Mouse (Mus musculus) forebrain, embryonic 11.5 days (tissue): Measurements from ENCODE around the gene Sirt7. TPM values are rescaled to one million over a fixed set of nuclear protein-coding genes. Genes with fewer than 3 reads are reported as not detected.

Experiments used
- ATAC-seq: fragments of 200-750 bp; cut with Nextera tagmentation; replicated peaks from 2 replicates; pipeline ENCODE4 v1.8.0; 2017; ENCODE audit warnings: moderate TSS enrichment; ENCODE audit not compliant: low FRiP score
- DNase-seq: peaks from one replicate; pipeline ENCODE4 v3.0.0-alpha.2; 2017; ENCODE audit warnings: low spot score
- H3K27ac ChIP-seq: fragments of 300-500 bp; sonication (generic); 2 replicates; pipeline ENCODE4 v1.5.1; 2014; ENCODE audit warnings: low read depth, low read length
- H3K27me3 ChIP-seq: fragments of 300-500 bp; sonication (generic); 2 replicates; pipeline ENCODE4 v1.6.1; 2014; ENCODE audit warnings: mild to moderate bottlenecking, low read length, mixed read lengths; ENCODE audit not compliant: control insufficient read depth, insufficient read depth
- H3K36me3 ChIP-seq: fragments of 300-500 bp; sonication (generic); 2 replicates; pipeline ENCODE4 v1.6.1; 2014; ENCODE audit warnings: mild to moderate bottlenecking, low read length, moderate library complexity, mixed read lengths; ENCODE audit not compliant: control insufficient read depth, insufficient read depth
- H3K4me1 ChIP-seq: fragments of 300-500 bp; sonication (generic); replicated peaks from 2 replicates; pipeline ENCODE4 v1.6.1; 2014; ENCODE audit warnings: low read length, mixed read lengths; ENCODE audit not compliant: control insufficient read depth, insufficient read depth
- H3K4me2 ChIP-seq: fragments of 300-500 bp; sonication (generic); 2 replicates; pipeline ENCODE4 v1.6.1; 2014; ENCODE audit warnings: low read depth, mild to moderate bottlenecking, low read length, moderate library complexity, mixed read lengths; ENCODE audit not compliant: severe bottlenecking
- H3K4me3 ChIP-seq: fragments of 300-500 bp; sonication (generic); 2 replicates; pipeline ENCODE4 v1.5.1; 2014; ENCODE audit warnings: low read depth, low read length
- H3K9ac ChIP-seq: fragments of 300-500 bp; sonication (generic); 2 replicates; pipeline ENCODE4 v1.6.1; 2014; ENCODE audit warnings: low read length
- H3K9me3 ChIP-seq: fragments of 300-500 bp; sonication (generic); 2 replicates; pipeline ENCODE4 v1.6.1; 2016; ENCODE audit warnings: low read length, mixed read lengths; ENCODE audit not compliant: control insufficient read depth
- WGBS: fragments of 180-500 bp; shearing (Covaris S2); extraction: QIAGEN DNeasy Blood & Tissue Kit; methylation state at CpG from one replicate; pipeline ENCODE4 v1.1.7; 2014; 5-methylcytosine and 5-hydroxymethylcytosine counted together
- polyA plus RNA-seq: library from polyadenylated mRNA; unstranded; fragments of >200 nt; fragmentation: Nextera tagmentation; extraction: Ambion mirVana; gene quantifications from 2 replicates; pipeline ENCODE4 v1.2.1, GENCODE M21; 2014

Sirt7 gene
- polyA plus RNA-seq, 1 experiment from 2014 or later = 41.1 TPM

DNA sequence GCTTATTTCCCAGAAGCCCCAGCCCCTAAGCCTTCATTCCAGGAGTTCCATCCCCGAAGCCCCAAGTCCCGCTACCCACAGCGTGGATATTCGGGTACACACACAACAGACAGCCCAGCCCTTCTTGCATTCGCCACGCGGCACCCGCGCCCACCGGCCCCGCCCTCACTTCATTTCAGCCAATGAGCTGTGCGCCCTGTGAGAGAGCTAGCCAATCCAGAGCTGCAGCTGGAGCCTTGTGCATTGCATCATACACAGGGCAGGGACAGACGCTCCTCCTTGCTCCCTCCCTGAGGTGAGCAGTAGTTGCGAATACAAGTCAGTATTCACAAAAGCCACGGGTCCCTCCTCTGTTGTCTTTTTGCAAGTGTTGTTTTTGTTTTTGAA lies 18.6 kb upstream of the Sirt7 start, which contains the start of gene Pycr1:
Pycr1 (minus strand) TSS at position 169 of the 387 bp plus-strand sequence.
- H3K4me2 ChIP-seq = peak within 1 kb of the TSS; percentile 78
- H3K9ac ChIP-seq = peak within 1 kb of the TSS; percentile 79
- WGBS = 0% methylated on average over 15 of the region's 15 CpGs
- H3K4me3 ChIP-seq = peak within 1 kb of the TSS; percentile 43
- no peaks in the 10 kb centered on the region for H3K36me3 ChIP-seq
- peaks cover 13% of the 10 kb centered on the region; the same call in 1 of the 2 replicates for H3K4me1 ChIP-seq
- peak; percentile 100 for ATAC-seq
- H3K27me3 ChIP-seq = no peaks in the 10 kb centered on the region
- no peaks in the 10 kb centered on the region for H3K9me3 ChIP-seq
- peak; percentile 96 for DNase-seq
- H3K27ac ChIP-seq = no peak within 1 kb of the TSS

DNA sequence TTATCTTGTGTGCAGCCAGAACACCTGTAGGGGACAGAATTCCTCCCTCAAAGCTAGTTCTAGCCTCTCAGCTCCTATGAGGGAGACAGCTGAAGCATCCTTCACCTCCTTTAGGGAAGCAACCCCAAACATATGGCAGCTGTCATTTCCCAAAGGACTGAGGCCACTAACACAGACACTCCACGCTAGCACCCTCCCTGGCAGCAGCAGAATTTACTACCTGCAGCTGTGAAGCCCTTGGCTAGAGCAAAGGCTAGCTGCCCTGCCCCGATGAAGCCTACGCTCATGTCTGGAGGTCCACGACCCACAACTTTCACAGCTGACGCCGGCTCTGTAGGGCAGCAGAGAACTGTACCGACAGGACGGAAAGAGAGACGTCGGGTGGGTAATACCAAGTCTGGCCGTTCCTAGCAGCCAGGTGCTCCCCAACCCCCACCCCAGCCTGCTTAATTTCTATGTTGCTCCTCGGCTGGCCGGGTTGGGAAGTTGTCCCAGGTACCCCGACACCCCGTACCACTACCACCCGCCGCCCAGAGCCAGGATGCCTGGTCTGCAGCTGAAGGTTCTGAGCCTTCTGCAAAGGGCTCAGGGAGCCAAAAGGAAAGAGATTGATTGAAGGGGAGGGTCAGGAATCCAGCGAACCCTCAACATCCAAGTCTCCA lies 18.0 kb upstream of the Sirt7 start:
- no peaks in the 10 kb centered on the region for H3K27me3 ChIP-seq
- H3K4me3 ChIP-seq = peak overlapping the region; percentile 43
- peak overlapping the region; percentile 79 for H3K9ac ChIP-seq
- H3K4me1 ChIP-seq = peaks cover 13% of the 10 kb centered on the region; the same call in 1 of the 2 replicates
- H3K36me3 ChIP-seq = no peaks in the 10 kb centered on the region
- DNase-seq (no peak), ATAC-seq (peak; percentile 52)
- WGBS = 4% methylated on average over 18 of the region's 18 CpGs
- H3K4me2 ChIP-seq = peak overlapping the region; percentile 78
- H3K9me3 ChIP-seq = no peaks in the 10 kb centered on the region
- H3K27ac ChIP-seq = no peak overlapping the region

DNA sequence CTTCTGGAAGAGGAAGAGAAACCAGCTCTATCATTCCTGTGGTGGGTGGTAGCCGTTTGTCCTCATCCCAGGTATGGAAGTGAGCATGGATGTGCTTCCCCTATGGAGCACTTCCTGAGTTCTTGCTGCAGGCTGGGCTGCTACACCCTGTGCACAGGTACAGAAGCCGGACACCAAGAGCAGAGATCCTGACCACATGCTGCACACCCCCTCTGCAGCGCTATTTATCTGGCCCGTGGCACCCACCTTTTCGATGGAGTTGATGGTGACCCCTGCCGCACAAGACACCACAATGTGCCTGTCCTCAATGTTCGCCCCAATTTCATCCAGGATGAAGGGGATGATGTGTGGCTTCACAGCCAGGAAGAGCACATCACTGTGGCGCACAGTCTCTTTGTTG lies 16.8 kb upstream of the Sirt7 start:
- H3K4me3 ChIP-seq = no peak overlapping the region
- ATAC-seq (no peak), DNase-seq (no peak)
- H3K36me3 ChIP-seq = no peaks in the 10 kb centered on the region
- 88% methylated on average over 8 of the region's 8 CpGs for WGBS
- no peak overlapping the region for H3K4me2 ChIP-seq
- H3K9me3 ChIP-seq = no peaks in the 10 kb centered on the region
- H3K4me1 ChIP-seq = peaks cover 10% of the 10 kb centered on the region; the same call in 1 of the 2 replicates
- H3K9ac ChIP-seq = peak overlapping the region; percentile 17
- H3K27me3 ChIP-seq = no peaks in the 10 kb centered on the region
- H3K27ac ChIP-seq = no peak overlapping the region

DNA sequence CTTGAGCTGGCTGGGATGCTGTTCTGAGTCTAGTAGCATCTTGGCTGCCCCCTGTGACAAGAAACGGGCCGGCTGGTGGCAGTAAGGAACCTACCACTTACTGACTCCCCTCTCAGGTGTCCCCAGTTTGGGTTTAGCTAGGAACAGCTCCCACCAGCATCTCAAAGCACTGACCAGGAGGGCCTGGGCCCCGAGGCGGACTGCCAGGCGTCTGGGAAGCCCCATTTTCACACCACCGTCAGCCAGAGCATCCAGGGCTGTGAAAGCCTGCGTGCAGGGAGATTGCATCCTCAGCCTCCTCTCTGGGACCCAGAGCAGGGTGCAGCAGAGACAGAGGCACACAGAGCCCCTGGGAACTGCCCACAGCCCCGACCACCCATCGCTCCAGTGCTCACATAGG lies 16.2 kb upstream of the Sirt7 start:
- DNase-seq = no peak
- Histone ChIP-seq H3K4me2 (no peak overlapping the region), H3K27ac (no peak overlapping the region), H3K4me3 (no peak overlapping the region), H3K4me1 (peaks cover 10% of the 10 kb centered on the region; the same call in 1 of the 2 replicates), H3K36me3 (no peaks in the 10 kb centered on the region), H3K9me3 (no peaks in the 10 kb centered on the region), H3K27me3 (no peaks in the 10 kb centered on the region), H3K9ac (no peak overlapping the region)
- whole genome bisulfite sequencing = 71% methylated on average over 9 of the region's 9 CpGs
- ATAC-seq = no peak

DNA sequence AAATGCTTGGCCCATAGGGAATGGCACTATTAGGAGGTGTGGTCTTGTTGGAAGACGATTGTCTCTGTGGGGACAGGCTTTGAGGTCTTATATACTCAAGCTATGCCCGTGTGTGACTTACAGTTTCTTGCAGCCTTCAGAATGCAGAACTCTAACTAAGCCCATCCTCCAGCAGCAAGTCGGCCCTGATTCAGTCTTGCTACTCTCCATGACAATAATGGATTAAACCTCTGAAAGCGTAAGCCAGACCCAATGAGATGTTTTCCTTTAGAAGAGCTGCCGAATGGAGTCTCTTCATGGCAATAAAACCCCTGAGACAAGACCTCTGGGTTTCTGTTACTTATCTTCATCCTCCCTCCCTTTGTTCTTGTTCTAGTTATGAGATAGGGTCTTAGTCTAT lies 9.8 kb upstream of the Sirt7 start:
- Histone ChIP-seq H3K27ac (no peak overlapping the region), H3K9ac (no peak overlapping the region), H3K36me3 (no peaks in the 10 kb centered on the region), H3K27me3 (no peaks in the 10 kb centered on the region; the same call in 1 of the 2 replicates), H3K4me2 (no peak overlapping the region), H3K4me1 (peaks cover 20% of the 10 kb centered on the region), H3K4me3 (no peak overlapping the region), H3K9me3 (no peaks in the 10 kb centered on the region)
- DNase-seq (no peak), ATAC-seq (no peak)
- WGBS = 83% methylated on average over 5 of the region's 5 CpGs

DNA sequence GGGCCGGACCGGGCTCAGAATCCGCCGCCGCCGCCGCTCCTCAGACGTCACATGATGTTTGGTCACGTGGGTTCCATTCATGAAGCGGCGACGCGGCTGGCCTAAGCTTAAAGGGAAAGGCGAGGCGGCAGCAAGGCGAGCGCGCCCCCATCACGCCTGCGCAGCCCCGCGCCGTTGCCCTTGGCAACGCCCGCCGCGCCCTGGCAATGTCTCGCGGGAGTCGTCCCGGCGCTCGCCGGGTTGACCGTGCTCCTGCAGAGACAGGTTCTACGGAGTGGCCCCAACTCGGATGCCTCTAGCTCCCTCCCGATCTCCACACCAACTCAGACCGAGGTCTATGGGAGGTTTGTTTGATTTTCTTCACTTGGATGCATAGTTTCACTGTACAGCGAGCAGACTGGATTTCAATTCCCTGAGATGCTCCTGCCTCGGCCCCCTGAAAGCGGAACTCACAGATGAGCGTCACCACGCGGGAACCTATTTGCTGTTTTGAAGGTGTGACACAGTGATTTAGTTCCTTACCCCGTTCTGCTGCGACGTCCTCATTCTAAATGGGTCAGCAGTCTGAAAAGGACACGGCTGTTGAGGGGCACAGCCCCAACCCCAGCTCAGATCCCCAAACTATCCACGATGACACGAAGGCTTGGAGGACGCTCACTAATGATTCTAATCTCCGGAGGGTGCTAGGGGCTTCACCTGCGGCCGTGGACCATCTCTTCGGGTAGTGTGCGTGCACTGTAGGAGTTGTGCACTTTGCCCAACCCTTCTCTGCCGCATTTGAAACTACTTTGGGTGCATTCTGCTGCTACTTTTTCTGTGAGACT lies 8.7 kb upstream of the Sirt7 start, which contains the start of gene Mafg:
Mafg (minus strand) TSS at position 81 of the 824 bp plus-strand sequence.
- H3K9me3 ChIP-seq = no peaks in the 10 kb centered on the region
- H3K9ac ChIP-seq = peak within 1 kb of the TSS; percentile 88
- H3K4me2 ChIP-seq = peak within 1 kb of the TSS; percentile 93
- peak; percentile 98 for DNase-seq
- H3K4me3 ChIP-seq = peak within 1 kb of the TSS; percentile 96
- peak; percentile 95 for ATAC-seq
- H3K4me1 ChIP-seq = peaks cover 22% of the 10 kb centered on the region
- H3K27ac ChIP-seq = peak within 1 kb of the TSS; percentile 62
- peaks cover 5% of the 10 kb centered on the region; the same call in 1 of the 2 replicates for H3K36me3 ChIP-seq
- no peaks in the 10 kb centered on the region; the same call in 1 of the 2 replicates for H3K27me3 ChIP-seq
- whole genome bisulfite sequencing = 10% methylated on average over 58 of the region's 58 CpGs

DNA sequence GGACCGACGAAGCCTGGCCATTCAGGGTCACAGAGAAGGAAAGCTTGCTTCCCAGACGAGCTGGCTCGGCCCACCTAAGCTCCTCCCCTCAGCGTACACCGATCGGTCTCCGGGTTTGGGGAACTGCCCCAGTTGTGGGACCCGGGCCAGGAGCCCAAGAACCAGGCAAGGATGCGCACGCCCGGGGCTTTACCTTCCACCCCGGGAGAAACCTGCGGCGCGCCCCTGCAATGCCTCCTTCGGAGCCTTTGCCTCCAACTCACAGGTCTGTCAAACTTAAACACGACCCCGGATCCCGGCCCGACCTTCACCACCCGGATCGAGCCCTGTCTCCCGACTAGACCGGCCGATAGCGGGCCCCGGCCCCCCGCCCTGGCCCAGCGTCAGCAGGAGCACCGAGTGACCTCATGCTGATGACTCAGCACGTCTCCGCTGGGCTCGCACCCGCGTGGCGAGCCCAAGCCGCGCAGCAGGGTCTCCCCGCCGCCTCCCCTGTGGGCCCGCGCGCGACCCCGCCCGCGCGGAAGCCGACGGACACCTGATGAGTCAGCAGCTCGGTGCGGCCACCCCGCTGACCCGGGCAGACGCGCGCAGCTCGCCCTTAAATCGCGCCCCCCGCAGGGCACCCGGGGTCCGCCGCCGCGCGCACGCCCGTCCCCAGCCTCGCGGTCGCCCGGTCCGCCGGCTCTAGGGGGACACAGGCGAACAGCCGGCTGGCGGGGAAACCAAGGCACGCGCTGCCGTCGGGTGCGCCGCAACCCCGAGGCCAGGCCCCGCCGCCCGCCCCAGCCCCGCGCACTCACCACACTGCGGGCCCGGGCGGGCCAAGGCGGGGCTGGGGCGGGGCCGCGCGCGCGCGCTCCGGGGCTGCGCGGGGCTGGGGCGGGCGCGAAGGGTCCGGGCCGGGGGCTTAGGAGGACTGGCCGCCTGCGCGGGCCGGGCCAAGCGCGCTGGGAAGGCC lies 7.8 kb upstream of the Sirt7 start:
- Histone ChIP-seq H3K27me3 (no peaks in the 10 kb centered on the region; the same call in 1 of the 2 replicates), H3K36me3 (peaks cover 5% of the 10 kb centered on the region; the same call in 1 of the 2 replicates), H3K9me3 (no peaks in the 10 kb centered on the region), H3K4me1 (peaks cover 22% of the 10 kb centered on the region), H3K4me2 (peak overlapping the region; percentile 93), H3K4me3 (peak overlapping the region; percentile 96), H3K27ac (peak overlapping the region; percentile 62), H3K9ac (peak overlapping the region; percentile 88)
- under 1% methylated on average over 96 of the region's 116 CpGs for WGBS
- ATAC-seq (peak; percentile 88), DNase-seq (peak; percentile 82)
